Mouse (Mus musculus) kidney, embryonic 16.5 days (tissue): ENCODE data around the gene Fars2. TPM values are rescaled to one million over a fixed set of nuclear protein-coding genes. Genes with fewer than 3 reads are reported as not detected.

Source experiments
- ATAC-seq: fragments of 200-750 bp; cut with Nextera tagmentation; 2 replicates; pipeline ENCODE4 v1.8.0; 2017; ENCODE audit warnings: moderate TSS enrichment; ENCODE audit not compliant: low FRiP score, low TSS enrichment
- H3K27ac ChIP-seq: fragments of 300-500 bp; sonication (generic); 2 replicates; pipeline ENCODE4 v1.5.1; 2014; ENCODE audit warnings: low read length
- H3K27me3 ChIP-seq: fragments of 300-500 bp; sonication (generic); 2 replicates; pipeline ENCODE4 v1.6.1; 2014; ENCODE audit warnings: low read length, control low read depth, mixed read lengths; ENCODE audit not compliant: insufficient read depth
- H3K36me3 ChIP-seq: fragments of 300-500 bp; sonication (generic); 2 replicates; pipeline ENCODE4 v1.6.1; 2014; ENCODE audit warnings: low read length, control low read depth, mixed read lengths; ENCODE audit not compliant: insufficient read depth
- H3K4me1 ChIP-seq: fragments of 300-500 bp; sonication (generic); 2 replicates; pipeline ENCODE4 v1.6.1; 2014; ENCODE audit warnings: low read length, control low read depth, mixed read lengths; ENCODE audit not compliant: insufficient read depth
- H3K4me2 ChIP-seq: fragments of 300-500 bp; sonication (generic); replicated peaks from 2 replicates; pipeline ENCODE4 v1.6.1; 2014; ENCODE audit warnings: low read depth, low read length
- H3K4me3 ChIP-seq: fragments of 300-500 bp; sonication (generic); 2 replicates; pipeline ENCODE4 v1.5.1; 2014; ENCODE audit warnings: mild to moderate bottlenecking, low read length
- H3K9ac ChIP-seq: fragments of 300-500 bp; sonication (generic); replicated peaks from 2 replicates; pipeline ENCODE4 v1.6.1; 2014; ENCODE audit warnings: low read length
- H3K9me3 ChIP-seq: fragments of 300-500 bp; sonication (generic); 2 replicates; pipeline ENCODE4 v1.6.1; 2016; ENCODE audit warnings: low read length, control low read depth
- WGBS: fragments of 180-500 bp; shearing (Covaris S2); extraction: QIAGEN DNeasy Blood & Tissue Kit; methylation state at CpG from one replicate; pipeline ENCODE4 v1.1.7; 2014; 5-methylcytosine and 5-hydroxymethylcytosine counted together
- polyA plus RNA-seq: library from polyadenylated mRNA; unstranded; fragments of >200 nt; fragmentation: Nextera tagmentation; extraction: Ambion mirVana; gene quantifications from 2 replicates; pipeline ENCODE4 v1.2.1, GENCODE M21; 2015

Fars2 gene
- polyA plus RNA-seq, 1 experiment from 2014 or later = 48.6 TPM

DNA sequence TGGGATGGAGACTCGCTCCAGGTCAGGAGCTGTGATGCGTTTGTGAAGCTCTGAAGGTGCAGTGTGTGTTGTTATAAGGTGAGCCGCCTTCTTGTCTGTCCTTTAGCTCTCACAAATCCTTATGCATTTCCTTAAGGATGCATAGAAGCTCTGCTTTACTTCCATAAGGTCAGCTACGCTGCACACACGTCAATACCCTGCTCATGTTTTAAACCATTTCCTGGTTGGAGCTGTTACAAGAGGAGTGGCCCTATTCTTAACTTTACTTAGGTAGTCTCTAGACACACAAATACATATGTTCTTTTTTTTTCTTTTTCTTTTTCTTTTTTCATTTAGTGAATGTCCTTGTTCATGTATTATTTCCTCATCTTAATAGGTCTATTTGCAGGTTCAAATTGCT, 22.5 kb downstream of the Fars2 start:
- Histone ChIP-seq H3K27me3 (no peaks in the 10 kb centered on the region), H3K9me3 (no peaks in the 10 kb centered on the region), H3K4me2 (no peak overlapping the region), H3K4me3 (no peak overlapping the region), H3K9ac (no peak overlapping the region), H3K27ac (no peak overlapping the region), H3K4me1 (no peaks in the 10 kb centered on the region), H3K36me3 (no peaks in the 10 kb centered on the region)
- WGBS = 80% methylated on average over 5 of the region's 5 CpGs
- ATAC-seq = no peak

DNA sequence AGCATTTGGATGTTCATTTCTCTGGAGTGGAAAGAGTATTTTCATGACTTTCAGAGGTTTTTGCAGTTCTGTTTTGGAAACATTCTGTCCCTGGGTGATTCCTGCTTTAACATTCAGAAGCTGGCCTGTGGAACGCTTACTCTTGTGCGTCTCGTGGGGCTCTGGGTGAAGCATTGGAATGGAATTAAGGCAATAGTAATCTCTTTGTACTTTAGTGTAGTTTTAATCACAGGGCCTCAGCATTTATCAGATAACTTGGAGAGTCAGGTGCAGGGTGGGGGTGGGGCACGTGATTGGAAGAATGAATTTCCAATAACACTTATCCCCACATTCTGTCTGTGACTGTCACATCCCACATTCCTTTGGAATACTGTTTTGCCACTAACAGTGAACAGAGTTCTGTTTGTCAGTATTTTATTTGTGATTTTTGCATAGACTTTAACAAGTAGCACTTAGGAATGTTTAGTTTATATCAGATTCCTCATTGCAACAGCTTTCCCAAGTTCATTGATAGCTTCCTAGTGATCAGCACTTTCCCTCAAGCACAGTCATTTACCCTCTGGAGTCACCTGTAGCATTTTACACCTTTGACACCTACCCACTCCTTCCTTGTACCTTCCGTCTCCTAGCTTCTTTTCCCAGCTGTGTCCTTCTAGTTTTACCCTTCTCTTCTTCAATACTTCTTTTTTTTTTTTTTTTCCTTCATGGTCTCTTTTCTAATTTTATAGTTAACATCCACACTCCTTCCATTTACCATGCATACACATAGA, 23.2 kb downstream of the Fars2 start:
- ATAC-seq = no peak
- WGBS = 87% methylated on average over 5 of the region's 5 CpGs

DNA sequence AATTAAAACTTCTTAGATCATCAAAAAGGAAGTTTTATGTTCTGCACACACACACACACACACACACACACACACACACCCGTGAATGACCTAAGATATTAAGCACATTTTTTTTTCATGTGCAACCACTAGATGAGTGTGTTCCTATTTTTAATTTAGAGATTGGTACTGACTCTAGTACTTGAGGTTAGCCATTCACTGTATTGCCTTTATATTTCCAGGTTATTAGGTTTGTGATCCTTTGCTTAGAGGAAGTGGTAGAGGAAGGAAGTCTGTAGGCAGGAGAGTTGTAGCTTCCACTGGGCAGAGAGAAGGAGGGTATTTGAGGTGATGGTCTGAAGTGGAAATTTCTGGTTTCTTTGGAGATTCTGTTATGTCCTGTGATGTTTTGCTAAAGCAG, 28.4 kb downstream of the Fars2 start:
- WGBS = 79% methylated on average over 1 of the region's 1 CpGs
- H3K27me3 ChIP-seq = no peaks in the 10 kb centered on the region
- no peak overlapping the region for H3K4me2 ChIP-seq
- H3K9ac ChIP-seq = no peak overlapping the region
- H3K36me3 ChIP-seq = no peaks in the 10 kb centered on the region
- no peaks in the 10 kb centered on the region for H3K9me3 ChIP-seq
- no peak overlapping the region for H3K4me3 ChIP-seq
- no peak overlapping the region for H3K27ac ChIP-seq
- peaks cover 3% of the 10 kb centered on the region; the same call in 1 of the 2 replicates for H3K4me1 ChIP-seq
- ATAC-seq = no peak

More for the DNA sequence above, 23.2 kb downstream of the Fars2 start:
- no peaks in the 10 kb centered on the region for H3K27me3 ChIP-seq
- H3K4me3 ChIP-seq = no peak overlapping the region
- no peaks in the 10 kb centered on the region for H3K36me3 ChIP-seq
- no peak overlapping the region for H3K27ac ChIP-seq
- H3K9ac ChIP-seq = no peak overlapping the region
- H3K4me1 ChIP-seq = no peaks in the 10 kb centered on the region
- no peak overlapping the region for H3K4me2 ChIP-seq
- H3K9me3 ChIP-seq = no peaks in the 10 kb centered on the region

DNA sequence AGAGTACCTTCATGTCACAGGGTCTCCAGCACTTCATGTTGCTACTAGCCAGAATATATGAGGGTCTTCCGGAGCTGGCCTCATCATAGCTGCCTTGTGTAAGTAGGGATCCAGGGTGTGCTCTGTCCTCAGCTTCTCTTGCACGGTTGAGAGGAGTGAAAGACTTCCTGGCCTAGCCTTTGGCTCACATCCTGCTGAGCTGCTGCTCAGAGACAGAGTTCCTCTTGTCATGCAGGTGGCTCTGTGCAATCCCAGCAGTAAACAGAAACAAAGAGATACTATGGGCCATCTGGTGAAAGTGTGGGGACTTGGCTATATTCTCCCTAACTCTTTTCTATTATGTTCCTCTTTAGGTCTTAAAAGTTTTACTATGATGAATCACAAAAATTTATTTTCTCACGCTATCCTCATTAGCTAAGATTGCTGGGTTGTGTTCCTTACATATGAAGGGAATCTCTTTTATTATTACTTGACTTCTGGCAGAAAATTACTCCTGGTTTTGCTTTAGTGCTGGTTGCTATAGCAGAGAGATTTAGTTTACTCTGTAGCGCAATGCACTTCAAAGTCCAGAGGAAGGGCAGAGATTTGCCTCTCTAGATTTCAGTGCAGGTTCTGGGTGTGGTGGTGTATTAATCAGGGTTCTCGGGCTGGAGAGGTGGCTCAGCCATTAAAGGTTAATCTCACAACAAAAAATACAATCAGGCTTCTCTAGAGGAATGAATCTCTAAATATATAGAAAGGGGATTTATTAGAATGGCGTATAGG, 32.1 kb downstream of the Fars2 start:
- Histone ChIP-seq H3K4me2 (no peak overlapping the region), H3K36me3 (no peaks in the 10 kb centered on the region), H3K27me3 (no peaks in the 10 kb centered on the region), H3K4me3 (no peak overlapping the region), H3K9ac (no peak overlapping the region), H3K27ac (no peak overlapping the region), H3K9me3 (no peaks in the 10 kb centered on the region), H3K4me1 (peaks cover 3% of the 10 kb centered on the region; the same call in 1 of the 2 replicates)
- ATAC-seq = no peak
- 62% methylated on average over 6 of the region's 6 CpGs for whole genome bisulfite sequencing

DNA sequence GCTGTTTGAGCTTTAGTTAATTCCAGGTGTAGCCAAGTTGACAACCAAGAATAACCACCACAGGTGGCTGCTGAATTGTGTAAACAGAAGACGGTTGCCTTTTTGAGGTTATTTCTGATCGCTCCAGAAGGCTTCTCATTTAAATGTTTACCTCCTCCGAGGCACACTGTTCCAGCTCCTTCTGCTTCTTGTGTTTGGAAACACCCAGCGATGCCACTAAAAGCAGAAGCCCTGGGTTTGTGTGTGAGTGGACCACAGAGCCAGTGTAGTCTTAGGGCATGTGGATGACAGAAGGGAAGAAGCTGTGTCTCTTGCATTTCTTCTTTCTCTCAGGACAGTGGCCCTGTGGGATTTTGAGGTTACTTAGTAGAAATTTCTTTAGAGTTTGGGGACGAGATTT, 33.1 kb downstream of the Fars2 start:
- H3K27ac ChIP-seq = no peak overlapping the region
- no peak for ATAC-seq
- no peaks in the 10 kb centered on the region for H3K9me3 ChIP-seq
- H3K4me3 ChIP-seq = no peak overlapping the region
- no peak overlapping the region for H3K9ac ChIP-seq
- H3K4me2 ChIP-seq = no peak overlapping the region
- H3K4me1 ChIP-seq = peaks cover 3% of the 10 kb centered on the region; the same call in 1 of the 2 replicates
- H3K36me3 ChIP-seq = no peaks in the 10 kb centered on the region
- no peaks in the 10 kb centered on the region for H3K27me3 ChIP-seq
- 80% methylated on average over 5 of the region's 5 CpGs for WGBS

DNA sequence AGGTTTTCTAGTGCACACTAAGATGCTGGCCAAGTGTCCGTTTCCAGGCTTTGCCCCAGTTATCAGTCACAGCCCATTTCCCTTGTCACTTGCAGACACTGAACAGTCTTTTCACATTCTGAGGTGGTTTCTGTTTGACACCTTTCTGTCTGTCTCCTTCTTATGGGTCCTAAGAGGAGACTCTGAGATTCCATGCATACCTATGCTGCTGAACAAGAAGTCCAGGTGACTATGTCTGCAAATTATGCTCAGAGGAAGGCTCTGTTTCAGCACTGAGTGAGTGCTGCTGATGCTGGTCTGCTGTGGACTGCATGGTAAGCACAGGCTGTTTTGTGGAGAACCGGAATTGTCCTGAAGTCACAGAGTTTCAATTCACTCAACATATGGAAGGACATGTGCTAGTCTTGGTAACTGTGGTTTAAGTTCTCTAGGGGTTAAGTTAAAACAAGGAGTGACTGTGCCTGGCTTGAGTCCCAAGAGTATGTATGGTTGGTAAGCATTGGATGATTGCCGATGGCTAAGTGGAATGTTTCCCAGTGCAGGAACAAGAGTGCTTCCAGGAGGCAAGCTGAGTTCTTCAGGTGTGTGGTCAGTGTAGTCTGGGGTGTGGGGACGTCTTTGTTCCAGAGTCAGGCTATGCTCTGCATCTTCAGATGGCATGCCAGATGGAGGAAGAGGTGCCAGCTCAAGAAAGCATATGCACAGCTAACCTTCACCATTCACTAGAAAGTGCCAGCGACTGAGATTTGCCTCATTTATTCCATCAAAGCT, 35.7 kb downstream of the Fars2 start:
- Histone ChIP-seq H3K4me1 (peaks cover 3% of the 10 kb centered on the region; the same call in 1 of the 2 replicates), H3K9ac (no peak overlapping the region), H3K4me2 (no peak overlapping the region), H3K36me3 (no peaks in the 10 kb centered on the region), H3K9me3 (0 out of 2 replicates have a peak, but pooled peaks cover 3% of the 10 kb centered on the region), H3K27me3 (no peaks in the 10 kb centered on the region), H3K27ac (no peak overlapping the region), H3K4me3 (no peak overlapping the region)
- no peak for ATAC-seq
- 79% methylated on average over 5 of the region's 5 CpGs for WGBS

DNA sequence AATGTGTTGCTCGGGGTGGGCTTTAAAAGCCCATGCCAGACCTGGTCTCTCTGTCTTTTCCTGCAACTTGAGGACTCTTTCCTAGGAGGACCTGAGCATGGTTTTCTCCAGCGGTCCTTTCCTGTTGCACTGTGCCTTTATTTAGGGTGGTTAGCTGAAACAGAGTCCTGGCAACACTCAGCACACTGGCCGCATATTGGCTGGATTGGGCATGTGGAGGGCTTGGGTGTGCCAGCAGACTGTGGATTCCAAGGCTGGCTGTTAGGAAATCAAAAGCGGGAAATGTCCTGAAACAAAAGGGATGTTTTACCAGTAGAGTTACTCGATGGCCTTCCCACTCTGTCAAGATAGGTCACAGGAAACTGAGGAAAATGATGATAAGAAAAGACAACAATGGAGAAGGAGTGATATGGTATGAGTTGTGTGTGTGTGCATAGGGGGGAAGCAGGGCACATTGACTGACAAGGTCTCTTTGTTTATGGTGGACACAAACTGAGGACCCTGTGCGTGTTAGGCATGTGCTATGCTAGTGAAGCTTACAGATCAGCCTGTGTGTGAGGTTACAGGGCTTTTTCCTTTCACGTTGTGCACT, 39.2 kb downstream of the Fars2 start:
- H3K4me1 ChIP-seq = no peaks in the 10 kb centered on the region
- no peak overlapping the region for H3K4me2 ChIP-seq
- H3K27ac ChIP-seq = no peak overlapping the region
- no peak for ATAC-seq
- H3K4me3 ChIP-seq = no peak overlapping the region
- no peaks in the 10 kb centered on the region for H3K27me3 ChIP-seq
- H3K36me3 ChIP-seq = no peaks in the 10 kb centered on the region
- H3K9ac ChIP-seq = no peak overlapping the region
- 0 out of 2 replicates have a peak, but pooled peaks cover 3% of the 10 kb centered on the region for H3K9me3 ChIP-seq
- 88% methylated on average over 7 of the region's 7 CpGs for WGBS

DNA sequence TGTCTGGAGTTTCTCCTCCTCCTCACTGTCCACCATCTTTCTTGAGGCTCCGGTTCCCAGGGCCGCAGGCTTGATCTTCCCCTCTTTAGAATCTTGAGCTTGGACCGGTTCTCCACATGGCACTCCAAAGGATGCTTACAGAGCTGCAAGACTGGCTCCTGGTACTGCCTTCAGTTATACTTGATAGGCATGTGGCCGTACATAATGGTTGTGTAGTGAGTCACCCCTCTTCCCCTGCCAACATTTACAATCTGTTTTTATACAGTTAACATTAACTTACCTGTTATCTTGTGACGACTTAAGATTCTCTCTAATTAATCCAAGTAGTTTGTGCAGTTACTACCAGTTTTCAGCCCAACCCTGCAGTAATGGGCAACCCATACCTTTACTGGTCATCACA, 46.2 kb downstream of the Fars2 start:
- no peak for ATAC-seq
- Histone ChIP-seq H3K27me3 (no peaks in the 10 kb centered on the region), H3K9ac (no peak overlapping the region), H3K27ac (no peak overlapping the region), H3K4me1 (no peaks in the 10 kb centered on the region), H3K4me2 (no peak overlapping the region), H3K9me3 (no peaks in the 10 kb centered on the region), H3K36me3 (no peaks in the 10 kb centered on the region), H3K4me3 (no peak overlapping the region)
- 92% methylated on average over 5 of the region's 5 CpGs for WGBS

DNA sequence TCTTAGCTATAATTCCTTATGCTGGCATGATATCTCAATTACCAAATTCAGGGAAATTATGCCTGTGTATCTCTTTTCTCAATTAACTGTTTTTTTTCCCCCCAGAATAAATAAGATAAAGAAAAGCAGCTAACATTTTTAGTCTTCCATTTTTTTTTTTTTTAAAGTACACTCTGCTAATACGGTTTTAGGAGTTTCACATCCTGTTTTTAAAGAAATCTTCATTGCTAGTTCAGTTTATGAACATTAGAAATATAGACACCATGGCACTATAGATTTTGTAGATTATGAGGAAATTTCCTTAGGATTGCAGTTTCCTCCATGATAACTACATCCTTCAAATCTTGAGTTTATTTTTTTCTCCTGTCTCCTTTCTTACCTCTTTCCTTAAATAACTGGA, 46.7 kb downstream of the Fars2 start:
- Histone ChIP-seq H3K9ac (no peak overlapping the region), H3K4me3 (no peak overlapping the region), H3K4me2 (no peak overlapping the region), H3K36me3 (no peaks in the 10 kb centered on the region), H3K27ac (no peak overlapping the region), H3K27me3 (no peaks in the 10 kb centered on the region), H3K9me3 (no peaks in the 10 kb centered on the region), H3K4me1 (no peaks in the 10 kb centered on the region)
- no peak for ATAC-seq
- 88% methylated on average over 1 of the region's 1 CpGs for WGBS
